Mouse (Mus musculus) forebrain, embryonic 11.5 days (tissue): ENCODE data around the gene Gas8. TPM values are rescaled to one million over a fixed set of nuclear protein-coding genes. Genes with fewer than 3 reads are reported as not detected.
"Not testable (repeated sequence)": the region's sequence is repeated elsewhere in the genome, so short reads cannot be mapped to it uniquely, and the experiment has no call there.

Experiments
- ATAC-seq: fragments of 200-750 bp; cut with Nextera tagmentation; replicated peaks from 2 replicates; pipeline ENCODE4 v1.8.0; 2017; ENCODE audit warnings: moderate TSS enrichment; ENCODE audit not compliant: low FRiP score
- DNase-seq: peaks from one replicate; pipeline ENCODE4 v3.0.0-alpha.2; 2017; ENCODE audit warnings: low spot score
- H3K27ac ChIP-seq: fragments of 300-500 bp; sonication (generic); 2 replicates; pipeline ENCODE4 v1.5.1; 2014; ENCODE audit warnings: low read depth, low read length
- H3K27me3 ChIP-seq: fragments of 300-500 bp; sonication (generic); 2 replicates; pipeline ENCODE4 v1.6.1; 2014; ENCODE audit warnings: mild to moderate bottlenecking, low read length, mixed read lengths; ENCODE audit not compliant: control insufficient read depth, insufficient read depth
- H3K36me3 ChIP-seq: fragments of 300-500 bp; sonication (generic); 2 replicates; pipeline ENCODE4 v1.6.1; 2014; ENCODE audit warnings: mild to moderate bottlenecking, low read length, moderate library complexity, mixed read lengths; ENCODE audit not compliant: control insufficient read depth, insufficient read depth
- H3K4me1 ChIP-seq: fragments of 300-500 bp; sonication (generic); replicated peaks from 2 replicates; pipeline ENCODE4 v1.6.1; 2014; ENCODE audit warnings: low read length, mixed read lengths; ENCODE audit not compliant: control insufficient read depth, insufficient read depth
- H3K4me2 ChIP-seq: fragments of 300-500 bp; sonication (generic); 2 replicates; pipeline ENCODE4 v1.6.1; 2014; ENCODE audit warnings: low read depth, mild to moderate bottlenecking, low read length, moderate library complexity, mixed read lengths; ENCODE audit not compliant: severe bottlenecking
- H3K4me3 ChIP-seq: fragments of 300-500 bp; sonication (generic); 2 replicates; pipeline ENCODE4 v1.5.1; 2014; ENCODE audit warnings: low read depth, low read length
- H3K9ac ChIP-seq: fragments of 300-500 bp; sonication (generic); 2 replicates; pipeline ENCODE4 v1.6.1; 2014; ENCODE audit warnings: low read length
- H3K9me3 ChIP-seq: fragments of 300-500 bp; sonication (generic); 2 replicates; pipeline ENCODE4 v1.6.1; 2016; ENCODE audit warnings: low read length, mixed read lengths; ENCODE audit not compliant: control insufficient read depth
- WGBS: fragments of 180-500 bp; shearing (Covaris S2); extraction: QIAGEN DNeasy Blood & Tissue Kit; methylation state at CpG from one replicate; pipeline ENCODE4 v1.1.7; 2014; 5-methylcytosine and 5-hydroxymethylcytosine counted together
- polyA plus RNA-seq: library from polyadenylated mRNA; unstranded; fragments of >200 nt; fragmentation: Nextera tagmentation; extraction: Ambion mirVana; gene quantifications from 2 replicates; pipeline ENCODE4 v1.2.1, GENCODE M21; 2014

Gas8 gene
- polyA plus RNA-seq: 41.8 and 42.1 TPM in 2 replicates

GRCm38 (mm10) chr8:123518667-123519066, at the start of gene Gas8:
Gas8 (plus strand) TSS chr8:123518834.
- peak within 1 kb of the TSS; percentile 63 for H3K4me3 ChIP-seq
- peak; percentile 88 for ATAC-seq
- H3K9me3 ChIP-seq: no peaks in the 10 kb centered on the region
- 0% methylated on average over 20 of the region's 20 CpGs for WGBS
- no peaks in the 10 kb centered on the region; the same call in 1 of the 2 replicates for H3K27me3 ChIP-seq
- peak within 1 kb of the TSS; percentile 83 for H3K9ac ChIP-seq
- DNase-seq: peak; percentile 96
- H3K4me2 ChIP-seq: peak within 1 kb of the TSS; percentile 83
- H3K27ac ChIP-seq: no peak within 1 kb of the TSS
- H3K4me1 ChIP-seq: peaks cover 12% of the 10 kb centered on the region
- H3K36me3 ChIP-seq: no peaks in the 10 kb centered on the region; the same call in 1 of the 2 replicates

GRCm38 (mm10) chr8:123472991-123473390, 45.6 kb upstream of the Gas8 start:
- H3K9ac ChIP-seq, H3K4me3 ChIP-seq, H3K36me3 ChIP-seq, H3K9me3 ChIP-seq, H3K4me1 ChIP-seq, H3K27ac ChIP-seq, ATAC-seq, H3K27me3 ChIP-seq, H3K4me2 ChIP-seq: not testable (repeated sequence)
- DNase-seq: peak; percentile 13
- WGBS: 81% methylated on average over 6 of the region's 6 CpGs

- H3K9ac ChIP-seq, H3K4me1 ChIP-seq, ATAC-seq, H3K36me3 ChIP-seq, H3K27me3 ChIP-seq, H3K4me3 ChIP-seq, H3K4me2 ChIP-seq, H3K27ac ChIP-seq, H3K9me3 ChIP-seq: not testable (repeated sequence)
- peak; percentile 5 for DNase-seq
- 75% methylated on average over 5 of the region's 5 CpGs for WGBS
Observed at GRCm38 (mm10) chr8:123474549-123474948, 44.1 kb upstream of the Gas8 start.

GRCm38 (mm10) chr8:123476911-123477736, 41.5 kb upstream of the Gas8 start:
- Histone ChIP-seq H3K9me3 (no peaks in the 10 kb centered on the region), H3K36me3 (peaks cover 4% of the 10 kb centered on the region; the same call in 1 of the 2 replicates), H3K27ac (no peak overlapping the region; the same call in 1 of the 2 replicates), H3K4me3 (peak overlapping the region; percentile 70), H3K4me1 (peaks cover 2% of the 10 kb centered on the region; the same call in 1 of the 2 replicates), H3K27me3 (no peaks in the 10 kb centered on the region), H3K9ac (peak overlapping the region; percentile 83), H3K4me2 (peak overlapping the region; percentile 81)
- 9% methylated on average over 34 of the region's 34 CpGs for WGBS
- DNase-seq: peak; percentile 62
- ATAC-seq: peak; percentile 49; the same call in 1 of the 2 replicates

- Histone ChIP-seq H3K27ac (peak within 1 kb of the TSS; percentile 84), H3K27me3 (no peaks in the 10 kb centered on the region), H3K4me2 (peak within 1 kb of the TSS; percentile 81), H3K4me3 (peak within 1 kb of the TSS; percentile 70), H3K9me3 (no peaks in the 10 kb centered on the region), H3K4me1 (peaks cover 2% of the 10 kb centered on the region; the same call in 1 of the 2 replicates), H3K9ac (peak within 1 kb of the TSS; percentile 83), H3K36me3 (peaks cover 5% of the 10 kb centered on the region; the same call in 1 of the 2 replicates)
- WGBS: 1% methylated on average over 56 of the region's 58 CpGs
- ATAC-seq: peak; percentile 96
- peak; percentile 97 for DNase-seq
Observed at GRCm38 (mm10) chr8:123477737-123478258, 40.8 kb upstream of the Gas8 start, which contains the start of gene Afg3l1. Afg3l1 (plus strand) TSS chr8:123477903.

DNA sequence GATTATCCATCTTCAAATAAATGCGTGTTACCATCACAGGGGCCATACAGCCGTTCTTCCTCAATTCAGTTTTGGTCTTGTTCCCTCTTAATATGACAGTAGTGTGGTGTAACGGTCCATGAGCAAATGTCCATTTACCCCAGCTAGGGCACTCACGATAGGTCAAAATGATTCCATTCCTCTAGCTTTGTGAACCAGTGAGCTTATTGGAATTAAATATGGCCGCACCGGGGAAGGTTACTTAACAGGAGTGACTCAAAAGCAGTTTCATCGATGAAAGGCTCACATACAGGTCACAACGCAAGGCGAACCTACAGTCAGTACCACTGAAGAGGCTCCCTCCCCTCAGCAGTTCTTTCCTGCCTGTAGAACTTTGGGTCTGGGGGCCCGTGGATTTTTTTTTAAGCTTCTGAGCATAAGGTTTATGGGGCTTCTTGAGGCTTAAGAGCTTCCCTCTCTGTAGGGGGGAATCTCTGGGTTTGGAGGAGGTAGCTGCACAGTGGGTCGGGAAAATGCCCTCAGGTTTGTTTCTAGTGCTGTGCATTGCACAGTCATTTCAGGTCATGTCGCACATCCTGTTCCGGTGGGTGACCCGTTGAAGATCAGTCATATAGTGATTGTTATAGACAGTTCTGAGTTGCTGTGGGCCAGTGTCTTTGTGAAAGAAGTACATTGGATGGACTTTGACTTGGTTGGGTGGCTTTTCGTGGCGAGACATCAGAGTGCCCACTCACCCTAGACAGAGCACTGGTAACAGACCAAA, 40.0 kb upstream of the Gas8 start:
- H3K9me3 ChIP-seq: no peaks in the 10 kb centered on the region
- peak overlapping the region; percentile 70 for H3K4me3 ChIP-seq
- peak overlapping the region; percentile 83 for H3K9ac ChIP-seq
- H3K27ac ChIP-seq: no peak overlapping the region; the same call in 1 of the 2 replicates
- DNase-seq: peak; percentile 50
- no peak for ATAC-seq
- peaks cover 2% of the 10 kb centered on the region; the same call in 1 of the 2 replicates for H3K4me1 ChIP-seq
- peaks cover 5% of the 10 kb centered on the region; the same call in 1 of the 2 replicates for H3K36me3 ChIP-seq
- WGBS: 36% methylated on average over 16 of the region's 16 CpGs
- no peaks in the 10 kb centered on the region for H3K27me3 ChIP-seq
- peak overlapping the region; percentile 81 for H3K4me2 ChIP-seq

- no peaks in the 10 kb centered on the region for H3K9me3 ChIP-seq
- no peak overlapping the region for H3K4me3 ChIP-seq
- no peak overlapping the region for H3K9ac ChIP-seq
- DNase-seq (no peak), ATAC-seq (no peak)
- H3K4me1 ChIP-seq: no peaks in the 10 kb centered on the region; the same call in 1 of the 2 replicates
- H3K27ac ChIP-seq: no peak overlapping the region
- peaks cover 16% of the 10 kb centered on the region for H3K36me3 ChIP-seq
- WGBS: 87% methylated on average over 7 of the region's 7 CpGs
- no peak overlapping the region for H3K4me2 ChIP-seq
- H3K27me3 ChIP-seq: no peaks in the 10 kb centered on the region
Observed at GRCm38 (mm10) chr8:123482627-123483026, 36.0 kb upstream of the Gas8 start.
